Mouse (Mus musculus) kidney, postnatal 25 days (tissue): Measurements from ENCODE around the gene Tmem179b.
"Not testable (repeated sequence)": the region's sequence is repeated elsewhere in the genome, so short reads cannot be mapped to it uniquely, and the experiment has no call there.

Source experiments
- DNase-seq, 2 experiments: peaks; one replicate each; pipeline ENCODE4 v3.0.0; 2021; ENCODE audit warnings: mixed read lengths in 2 of 2

Gene Tmem179b

DNA sequence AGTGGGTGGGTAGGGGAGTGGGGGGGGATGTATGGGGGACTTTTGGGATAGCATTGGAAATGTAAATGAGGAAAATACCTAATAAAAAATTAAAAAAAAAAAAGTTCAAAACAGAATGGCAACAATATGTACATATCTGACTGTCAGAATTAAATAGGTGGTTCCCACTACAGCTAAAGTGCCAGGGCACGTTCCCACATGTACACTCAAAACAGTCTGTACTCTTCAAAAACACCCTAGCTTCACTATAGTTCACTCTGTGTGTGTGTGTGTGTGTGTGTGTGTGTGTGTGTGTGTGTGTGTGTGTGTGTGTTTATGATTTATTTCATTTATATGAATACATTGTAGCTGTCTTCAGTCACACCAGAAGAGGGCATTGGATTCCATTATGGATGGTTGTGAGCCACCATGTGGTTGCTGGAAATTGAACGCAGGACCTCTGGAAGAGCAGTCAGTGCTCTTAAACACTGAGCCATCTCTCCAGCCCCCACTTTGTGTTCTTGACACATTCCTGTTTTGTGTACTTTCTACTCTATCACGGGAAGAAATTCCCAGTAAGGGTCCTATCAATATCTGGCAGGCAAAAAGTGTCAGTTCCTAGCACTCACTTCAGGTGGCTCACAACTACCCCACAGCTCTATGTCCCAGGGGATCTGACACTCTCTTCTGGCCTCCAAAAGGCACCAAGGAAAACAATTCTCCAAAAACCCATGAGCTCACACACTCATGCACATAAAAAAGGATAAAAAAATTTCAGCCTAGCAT, 45.8 kb downstream of the Tmem179b start:
- not testable (repeated sequence) for DNase-seq

DNA sequence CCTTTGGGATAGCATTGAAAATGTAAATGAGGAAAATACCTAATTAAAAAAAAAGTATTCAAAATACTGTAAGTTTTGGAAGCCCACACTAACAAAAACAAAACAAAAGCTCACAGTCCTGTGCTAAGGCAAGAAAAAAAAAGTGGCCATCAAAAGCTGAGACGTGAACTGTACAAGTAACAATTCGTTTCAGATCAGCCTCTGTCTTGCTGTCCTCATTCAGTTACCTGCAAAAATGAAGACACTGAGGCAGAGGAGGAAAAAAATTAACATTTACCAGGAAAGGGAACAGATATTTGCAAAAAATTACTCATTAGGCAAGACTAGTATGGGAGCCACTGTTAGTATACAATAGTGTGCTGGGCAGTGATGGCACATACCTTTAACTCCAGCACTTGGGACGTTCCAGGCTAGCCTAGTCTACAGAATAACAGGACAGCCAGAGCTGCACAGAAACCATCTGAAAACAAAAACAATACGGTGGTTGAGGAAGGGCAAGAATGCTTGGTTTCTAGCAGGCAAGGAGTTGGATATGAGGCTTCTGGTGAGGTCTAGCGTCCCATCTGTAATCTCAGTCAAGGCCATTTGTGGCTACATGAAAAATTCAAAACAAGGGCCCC, 46.7 kb downstream of the Tmem179b start:
- no peak for DNase-seq

DNA sequence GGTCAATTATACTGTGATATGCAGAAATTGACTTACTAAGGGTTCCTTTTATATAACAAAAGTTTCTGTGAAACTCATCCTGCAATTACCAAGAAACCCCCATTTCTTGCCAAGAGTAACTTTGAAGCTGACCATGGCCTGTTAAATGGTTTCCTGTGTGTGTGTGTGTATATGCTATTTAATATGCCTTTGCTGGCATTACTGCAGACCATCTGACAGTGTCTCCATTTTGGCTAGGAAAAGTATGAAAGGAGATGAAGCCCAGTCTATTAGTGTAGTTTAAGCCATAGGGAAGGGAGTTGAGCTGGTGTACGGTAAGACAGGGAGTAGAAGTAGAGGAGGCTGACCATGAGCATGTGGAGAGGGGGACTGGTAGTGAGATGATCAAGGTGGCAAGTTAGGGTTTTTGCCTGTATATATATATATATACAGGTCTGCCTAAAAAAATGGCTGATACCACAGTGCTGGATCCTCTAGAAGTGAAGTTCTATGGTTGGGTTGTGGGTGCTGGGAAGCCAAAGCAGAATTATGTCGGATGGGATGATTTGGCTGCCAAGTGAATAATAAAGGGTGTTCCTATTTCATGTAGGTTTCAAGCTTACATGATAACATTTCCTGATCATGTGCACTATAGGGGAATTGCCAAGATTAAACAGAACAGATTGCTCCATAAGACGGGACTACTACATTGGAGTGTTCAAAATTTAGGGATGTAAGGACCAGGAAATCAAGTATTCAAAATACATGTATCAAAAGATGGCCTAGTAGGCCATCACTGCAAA, 47.5 kb downstream of the Tmem179b start:
- DNase-seq, result no peak

DNA sequence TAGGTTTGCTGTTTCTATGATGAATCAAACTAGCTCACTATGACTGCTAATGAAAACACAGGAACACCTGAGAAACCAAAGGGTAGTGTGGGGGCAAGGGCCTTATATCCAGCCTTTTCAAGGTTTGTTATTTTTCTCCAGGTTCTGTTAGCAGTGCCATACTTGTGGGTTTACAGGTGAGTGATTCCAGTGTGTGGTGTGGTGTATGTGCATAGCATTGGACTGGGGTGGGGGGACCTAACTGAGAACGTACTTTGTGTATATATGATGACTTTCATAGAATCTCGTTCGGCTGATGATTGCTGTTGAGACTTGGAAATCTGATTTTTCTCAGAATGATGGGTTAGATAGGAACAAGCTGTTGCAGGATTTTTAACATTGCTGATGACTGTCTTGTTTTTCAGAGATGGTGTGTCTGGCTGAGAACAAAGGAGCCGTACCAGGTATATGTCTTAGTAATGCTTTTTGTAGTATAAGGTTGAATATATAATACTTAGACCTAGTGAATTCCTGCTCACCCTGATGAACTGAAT, 49.1 kb downstream of the Tmem179b start:
- no peak for DNase-seq

DNA sequence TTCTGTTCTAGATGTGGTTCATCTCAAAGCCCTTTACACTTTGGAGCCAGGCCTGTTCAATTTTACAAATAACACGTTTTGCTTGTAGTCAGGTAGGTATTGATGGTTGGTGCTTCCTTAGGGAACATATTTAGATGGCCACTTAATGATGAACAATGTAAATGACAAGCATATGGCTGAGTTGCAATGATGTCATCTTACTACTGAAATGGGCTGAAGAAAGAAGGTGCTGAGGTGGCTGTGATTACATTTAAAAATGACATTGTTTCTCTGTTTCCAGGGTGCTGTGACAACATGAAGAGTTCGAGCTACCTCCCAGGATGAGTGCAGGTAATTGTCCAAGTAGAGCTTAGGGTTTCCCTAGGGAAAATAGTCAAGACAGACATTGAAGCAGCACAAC, 49.9 kb downstream of the Tmem179b start:
- DNase-seq, result no peak

DNA sequence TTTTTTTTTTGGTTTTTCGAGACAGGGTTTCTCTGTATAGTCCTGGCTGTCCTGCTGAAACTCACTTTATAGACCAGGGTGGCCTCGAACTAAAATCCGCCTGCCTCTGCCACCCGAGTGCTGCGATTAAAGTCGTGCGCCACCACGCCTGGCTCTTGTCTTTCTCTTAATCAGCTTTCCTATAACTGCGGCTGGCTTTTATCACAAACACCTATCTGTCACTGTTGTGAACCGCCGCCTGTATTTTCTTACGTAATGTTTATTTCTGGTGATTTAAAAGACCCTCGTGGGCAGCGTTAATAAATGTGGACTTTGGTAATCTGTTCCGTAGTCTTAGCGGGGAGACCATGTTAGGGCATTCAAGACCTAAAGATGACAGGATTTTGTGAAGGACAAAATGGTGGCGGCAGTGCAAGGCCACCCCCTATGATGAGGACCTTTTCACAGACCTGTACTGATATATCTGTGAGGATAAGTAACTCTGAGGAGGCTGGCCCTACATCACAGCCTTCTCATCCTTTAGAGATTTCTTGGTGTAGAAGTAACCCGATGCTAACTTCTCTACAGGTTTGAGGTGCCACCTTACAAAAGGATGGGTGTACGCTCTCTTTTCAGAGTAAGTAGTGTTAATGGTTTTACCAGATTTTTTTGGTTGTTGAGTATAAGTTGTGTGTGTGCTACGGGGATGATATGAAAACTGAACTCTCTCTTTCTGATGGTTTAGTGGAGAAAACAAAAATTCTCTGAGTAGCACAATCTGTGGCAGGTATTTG, 50.5 kb downstream of the Tmem179b start:
- peak in 1 of 2 experiments; percentile 18 for DNase-seq

DNA sequence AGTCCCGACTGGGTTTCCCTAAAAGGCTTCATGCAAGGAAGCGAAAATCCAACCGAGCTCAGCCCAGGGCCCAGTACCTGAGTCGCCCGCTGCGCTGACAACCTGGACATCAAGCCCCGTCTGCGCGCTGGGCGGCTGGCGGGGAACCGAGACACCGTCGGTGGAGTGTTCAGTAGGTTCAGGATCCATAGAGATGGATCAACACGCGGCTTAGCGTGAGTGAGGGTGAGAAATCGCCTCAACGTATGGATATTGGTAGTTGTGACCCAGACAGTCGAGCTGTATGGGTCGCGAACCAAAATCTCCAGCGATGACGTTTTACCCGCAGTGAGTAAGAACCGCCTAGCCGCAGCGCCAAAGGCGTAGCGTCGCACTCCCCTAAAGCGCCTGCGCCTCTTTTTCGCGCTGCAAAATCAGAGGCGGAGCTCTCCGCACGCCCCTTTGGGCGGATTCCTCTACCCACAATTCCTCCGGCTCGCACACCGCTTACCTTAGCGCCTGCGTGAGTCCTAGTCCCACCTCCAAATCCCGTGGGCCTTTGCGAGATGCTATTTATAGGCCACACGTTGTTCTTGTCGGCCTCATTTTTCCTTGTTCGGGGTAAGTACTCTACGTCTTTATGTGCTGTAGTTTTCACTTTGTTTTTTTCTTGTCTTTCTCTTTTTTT, 51.2 kb downstream of the Tmem179b start, which contains the start of gene Slc3a2:
Gene Slc3a2, minus strand, starts transcription at position 463 of the 667 bp plus-strand sequence.
- peak; percentile 95 to 98 for DNase-seq

DNA sequence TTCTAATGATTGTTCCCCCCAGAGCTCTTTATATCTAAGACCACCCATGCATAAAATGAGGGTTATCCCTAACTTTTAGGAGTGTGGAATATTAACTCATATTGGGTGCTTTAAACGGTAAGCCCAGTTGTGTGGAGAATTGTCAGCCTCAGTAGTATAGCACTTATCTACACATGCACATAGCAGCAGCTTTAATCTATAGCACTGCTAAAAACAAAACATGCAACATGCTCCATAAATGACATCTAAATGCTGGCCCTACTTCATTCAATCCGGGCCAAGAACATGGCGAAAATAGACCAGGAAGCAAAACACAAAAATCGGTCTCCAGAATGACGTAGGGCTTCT, 51.7 kb downstream of the Tmem179b start:
- no peak for DNase-seq
